Mouse (Mus musculus): ENCODE results near the gene Mars.

DNA sequence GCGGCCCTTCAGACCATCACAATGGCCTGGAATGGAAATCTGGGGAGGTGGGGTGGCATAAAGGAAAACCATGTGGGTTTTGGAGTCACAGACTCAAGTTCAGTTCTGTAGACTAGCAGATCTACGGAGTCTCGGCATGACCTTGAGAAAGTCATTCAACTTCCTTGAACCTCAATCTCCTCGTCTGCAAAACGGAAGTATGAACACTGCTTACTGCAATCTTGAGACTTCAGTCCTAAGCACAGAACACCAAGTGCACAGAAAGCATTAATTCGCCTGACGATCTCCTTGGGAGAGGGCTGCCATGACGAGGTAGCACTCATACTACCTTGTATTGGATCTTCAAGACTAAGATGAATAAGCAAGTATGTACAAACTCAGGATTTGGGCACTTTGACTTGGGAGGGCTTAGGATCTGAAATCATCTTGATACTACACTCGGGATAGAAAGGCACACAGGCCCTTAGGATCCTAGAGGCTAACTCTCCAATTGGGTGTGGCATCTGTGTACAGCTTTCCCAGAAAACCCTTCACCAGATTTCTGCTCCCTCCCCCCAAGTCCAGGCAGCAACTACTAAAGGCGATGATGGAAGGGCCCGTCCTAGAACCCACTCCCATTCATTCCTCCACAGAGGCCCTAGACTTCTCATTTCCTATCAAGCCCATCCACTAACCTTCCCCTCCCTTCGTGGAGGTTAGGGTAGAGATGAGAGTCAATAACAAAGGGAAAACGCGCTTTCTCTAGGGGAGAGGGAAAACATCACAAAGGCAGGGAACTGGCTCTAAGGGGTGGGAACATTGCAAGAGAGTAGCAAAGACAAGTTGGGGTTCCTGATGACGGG lies 49.7 kb downstream of the Mars start:
- TF ChIP-seq ZNF384 (IDR thresholded peaks at IDR 0.05; ENCODE audit: low read depth, low read length) (no peak), CTCF (conservative IDR thresholded peaks at IDR 0.05 in 1 of 2, IDR thresholded peaks at IDR 0.05 in 1 of 2; ENCODE audit: low read depth in 2 of 2, low read length in 2 of 2) (no peak), EP300 (IDR thresholded peaks at IDR 0.05; ENCODE audit: low read length) (no peak), MXI1 (IDR thresholded peaks at IDR 0.05; ENCODE audit: low read depth, low read length) (no peak), POLR2A (IDR thresholded peaks at IDR 0.05; ENCODE audit: low read depth, low read length) (no peak), JUND (conservative IDR thresholded peaks at IDR 0.05; ENCODE audit: low read depth, low read length) (no peak)

All from CH12.LX (cell line).